Mouse (Mus musculus) layer of hippocampus, postnatal 25 days (tissue): ENCODE data around the gene Pfkfb2. TPM values are rescaled to one million over a fixed set of nuclear protein-coding genes. Genes with fewer than 3 reads are reported as not detected.
A peak's percentile ranks its signal among the peaks of the same experiment; 100 is the strongest.
"Not testable (repeated sequence)": the region's sequence is repeated elsewhere in the genome, so short reads cannot be mapped to it uniquely, and the experiment has no call there.

Source experiments
- DNase-seq, 2 experiments: peaks; one replicate each; pipeline ENCODE4 v3.0.0; 2022; ENCODE audit warnings: mixed read lengths in 2 of 2, low spot score in 1 of 2; ENCODE audit errors: extremely low spot score in 1 of 2
- total RNA-seq, 2 experiments: library from RNA; stranded (reverse); gene quantifications; 2 replicates each; pipeline ENCODE4 v1.2.3; 2021

Pfkfb2 gene
- total RNA-seq, 2 experiments from 2014 or later, result 38.6 to 53.6 TPM

GRCm38 (mm10) chr1:130701976-130702375 lies 27.1 kb downstream of the Pfkfb2 start:
- DNase-seq, result no peak

GRCm38 (mm10) chr1:130699937-130700633 lies 29.0 kb downstream of the Pfkfb2 start:
- peak in 1 of 2 experiments; percentile 39 for DNase-seq

- no peak for DNase-seq
These were observed 30.5 kb downstream of the Pfkfb2 start for GRCm38 (mm10) chr1:130698601-130699000.

GRCm38 (mm10) chr1:130683905-130684304 lies 45.1 kb downstream of the Pfkfb2 start:
- no peak for DNase-seq

- no peak for DNase-seq
These were observed 47.2 kb downstream of the Pfkfb2 start for GRCm38 (mm10) chr1:130681656-130682413.

- no peak for DNase-seq
These were observed 48.0 kb downstream of the Pfkfb2 start for GRCm38 (mm10) chr1:130681075-130681474.

GRCm38 (mm10) chr1:130678551-130678950 lies 50.5 kb downstream of the Pfkfb2 start:
- DNase-seq, result no peak

- not testable (repeated sequence) for DNase-seq
These were observed 65.5 kb downstream of the Pfkfb2 start for GRCm38 (mm10) chr1:130663576-130663975.

- DNase-seq, result no peak
These were observed 67.6 kb downstream of the Pfkfb2 start, which contains the start of gene C4bp for GRCm38 (mm10) chr1:130661454-130661853. Gene C4bp, minus strand, starts transcription at chr1:130661632.

GRCm38 (mm10) chr1:130659641-130660040 lies 69.4 kb downstream of the Pfkfb2 start:
- DNase-seq, result not testable (repeated sequence)

GRCm38 (mm10) chr1:130644103-130644502 lies 85.0 kb downstream of the Pfkfb2 start:
- DNase-seq, result no peak

GRCm38 (mm10) chr1:130640967-130641366 lies 88.1 kb downstream of the Pfkfb2 start:
- no peak for DNase-seq

Other genes with a start within 250 kb of the Pfkfb2 start
- gene Zp3r, start 99.6 kb downstream of the Pfkfb2 start, total RNA-seq, result not detected
- 1 to 10 TPM in 1 of 2 experiments, under 1 TPM in 1; 0.89 to 1.1 TPM for gene C4bp, start 67.6 kb downstream of the Pfkfb2 start, total RNA-seq
- gene Gm29427, start 13.5 kb downstream of the Pfkfb2 start, total RNA-seq, result under 1 TPM in 1 of 2 experiments, not detected in 1; 0.31 TPM
- 10 to 100 TPM; 15.3 to 17.6 TPM for gene Yod1, start 11.9 kb downstream of the Pfkfb2 start, total RNA-seq
- gene AA986860, start 2.7 kb upstream of the Pfkfb2 start, total RNA-seq, result 1 to 10 TPM; 1.7 to 2.2 TPM
- gene Fcamr, start 71.6 kb upstream of the Pfkfb2 start, total RNA-seq, result not detected
- not detected for gene Pigr, start 97.4 kb upstream of the Pfkfb2 start, total RNA-seq
- under 1 TPM in 1 of 2 experiments, not detected in 1; 0.68 TPM for gene Fcmr, start 136.4 kb upstream of the Pfkfb2 start, total RNA-seq
- not detected for gene Il24, start 158.2 kb upstream of the Pfkfb2 start, total RNA-seq
- not detected for gene Il20, start 182.2 kb upstream of the Pfkfb2 start, total RNA-seq
- not detected for gene Il19, start 210.9 kb upstream of the Pfkfb2 start, total RNA-seq